Mouse (Mus musculus): ENCODE data around the gene Xpo4. TPM values are rescaled to one million over a fixed set of nuclear protein-coding genes. Genes with fewer than 3 reads are reported as not detected.
A peak's percentile ranks its signal among the peaks of the same experiment; 100 is the strongest.

Gene Xpo4
- polyA plus RNA-seq, 1 experiment from 2014 or later = 10.5 TPM

GRCm38 (mm10) chr14:57565626-57566025, 99.6 kb downstream of the Xpo4 start:
- Histone ChIP-seq H3K9me3 (replicated peaks; ENCODE audit: control insufficient read depth, low read length, poor library complexity, severe bottlenecking) (no peaks in the 10 kb centered on the region), H3K9ac (ENCODE audit: low read depth, low read length) (no peak overlapping the region), H3K27me3 (ENCODE audit: control insufficient read depth, insufficient read depth, low read depth, low read length) (no peaks in the 10 kb centered on the region), H3K27ac (ENCODE audit: low read length) (no peak overlapping the region), H3K36me3 (ENCODE audit: control insufficient read depth, insufficient read depth, low read length) (no peaks in the 10 kb centered on the region), H3K4me1 (ENCODE audit: control insufficient read depth, insufficient read depth, low read length) (peaks cover 1% of the 10 kb centered on the region), H3K4me2 (ENCODE audit: low read length) (no peak overlapping the region), H3K4me3 (ENCODE audit: low read depth, low read length) (no peak overlapping the region)
- WGBS = 95% methylated on average over 6 of the region's 6 CpGs
- no peak for ATAC-seq

DNA sequence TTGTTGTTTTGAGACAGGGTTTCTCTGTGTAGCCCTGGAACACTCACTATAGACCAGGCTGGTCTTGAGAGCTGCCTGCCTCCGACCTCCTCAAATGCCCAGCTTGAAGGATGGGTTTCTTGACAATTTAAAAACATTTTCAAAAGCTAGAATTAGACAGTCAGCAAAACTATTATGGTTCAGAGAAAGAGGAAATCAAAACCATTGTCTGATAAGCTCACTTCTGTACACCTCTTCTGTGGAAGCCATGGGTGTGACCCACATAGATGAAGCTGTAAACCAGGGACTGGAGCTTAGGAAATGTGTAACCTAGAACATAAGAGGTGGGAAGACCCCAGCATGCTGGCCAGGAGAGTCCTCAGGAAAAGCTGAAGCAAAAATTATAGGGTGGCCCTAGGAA, 108.3 kb downstream of the Xpo4 start:
- H3K4me2 ChIP-seq (ENCODE audit: low read length) = no peak overlapping the region
- no peaks in the 10 kb centered on the region for H3K36me3 ChIP-seq (ENCODE audit: control insufficient read depth, insufficient read depth, low read length)
- H3K27me3 ChIP-seq (ENCODE audit: control insufficient read depth, insufficient read depth, low read depth, low read length) = no peaks in the 10 kb centered on the region
- no peaks in the 10 kb centered on the region for H3K9me3 ChIP-seq (replicated peaks; ENCODE audit: control insufficient read depth, low read length, poor library complexity, severe bottlenecking)
- 97% methylated on average over 1 of the region's 1 CpGs for WGBS
- no peaks in the 10 kb centered on the region for H3K4me1 ChIP-seq (ENCODE audit: control insufficient read depth, insufficient read depth, low read length)
- no peak for ATAC-seq
- no peak overlapping the region for H3K4me3 ChIP-seq (ENCODE audit: low read depth, low read length)
- H3K27ac ChIP-seq (ENCODE audit: low read length) = no peak overlapping the region
- H3K9ac ChIP-seq (ENCODE audit: low read depth, low read length) = no peak overlapping the region

- no peak overlapping the region for H3K4me2 ChIP-seq (ENCODE audit: low read length)
- no peaks in the 10 kb centered on the region for H3K36me3 ChIP-seq (ENCODE audit: control insufficient read depth, insufficient read depth, low read length)
- H3K4me3 ChIP-seq (ENCODE audit: low read depth, low read length) = no peak overlapping the region
- WGBS = 88% methylated on average over 7 of the region's 7 CpGs
- ATAC-seq = no peak
- no peaks in the 10 kb centered on the region for H3K4me1 ChIP-seq (ENCODE audit: control insufficient read depth, insufficient read depth, low read length)
- no peaks in the 10 kb centered on the region for H3K9me3 ChIP-seq (replicated peaks; ENCODE audit: control insufficient read depth, low read length, poor library complexity, severe bottlenecking)
- H3K9ac ChIP-seq (ENCODE audit: low read depth, low read length) = no peak overlapping the region
- H3K27ac ChIP-seq (ENCODE audit: low read length) = no peak overlapping the region
- no peaks in the 10 kb centered on the region for H3K27me3 ChIP-seq (ENCODE audit: control insufficient read depth, insufficient read depth, low read depth, low read length)
Observed at GRCm38 (mm10) chr14:57555471-57556070, 109.7 kb downstream of the Xpo4 start.

- Histone ChIP-seq H3K36me3 (ENCODE audit: control insufficient read depth, insufficient read depth, low read length) (peaks cover 3% of the 10 kb centered on the region; the same call in 1 of the 2 replicates), H3K27me3 (ENCODE audit: control insufficient read depth, insufficient read depth, low read depth, low read length) (no peaks in the 10 kb centered on the region), H3K4me2 (ENCODE audit: low read length) (no peak overlapping the region), H3K27ac (ENCODE audit: low read length) (no peak overlapping the region), H3K4me1 (ENCODE audit: control insufficient read depth, insufficient read depth, low read length) (no peaks in the 10 kb centered on the region), H3K4me3 (ENCODE audit: low read depth, low read length) (no peak overlapping the region), H3K9me3 (replicated peaks; ENCODE audit: control insufficient read depth, low read length, poor library complexity, severe bottlenecking) (no peaks in the 10 kb centered on the region), H3K9ac (ENCODE audit: low read depth, low read length) (no peak overlapping the region)
- whole genome bisulfite sequencing = 94% methylated on average over 5 of the region's 5 CpGs
- no peak for ATAC-seq
Observed at GRCm38 (mm10) chr14:57554434-57554833, 110.8 kb downstream of the Xpo4 start.

DNA sequence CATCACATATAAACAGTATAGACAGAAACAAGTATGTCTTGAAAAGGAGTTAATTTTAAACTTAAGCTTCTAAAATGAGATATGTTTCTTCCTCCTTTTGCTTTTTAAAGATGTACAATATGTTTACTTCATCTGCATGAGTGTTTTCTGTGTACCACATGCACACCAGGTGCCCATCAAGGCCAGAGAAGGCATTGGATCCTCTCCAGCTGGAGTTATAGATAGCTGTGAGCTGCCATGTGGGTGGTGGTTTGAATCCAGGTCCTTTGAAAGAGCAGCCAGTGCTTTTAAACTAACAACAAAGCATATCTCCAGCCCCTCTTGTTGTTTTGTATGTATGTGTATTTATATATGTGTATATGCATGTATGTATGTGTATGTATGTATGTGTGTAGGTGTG, 112.3 kb downstream of the Xpo4 start:
- no peaks in the 10 kb centered on the region for H3K4me1 ChIP-seq (ENCODE audit: control insufficient read depth, insufficient read depth, low read length)
- H3K9ac ChIP-seq (ENCODE audit: low read depth, low read length) = no peak overlapping the region
- H3K27ac ChIP-seq (ENCODE audit: low read length) = no peak overlapping the region
- no peaks in the 10 kb centered on the region for H3K9me3 ChIP-seq (replicated peaks; ENCODE audit: control insufficient read depth, low read length, poor library complexity, severe bottlenecking)
- peaks cover 6% of the 10 kb centered on the region for H3K36me3 ChIP-seq (ENCODE audit: control insufficient read depth, insufficient read depth, low read length)
- no peak overlapping the region for H3K4me3 ChIP-seq (ENCODE audit: low read depth, low read length)
- H3K27me3 ChIP-seq (ENCODE audit: control insufficient read depth, insufficient read depth, low read depth, low read length) = no peaks in the 10 kb centered on the region
- no peak for ATAC-seq
- H3K4me2 ChIP-seq (ENCODE audit: low read length) = no peak overlapping the region

- no peaks in the 10 kb centered on the region for H3K4me1 ChIP-seq (ENCODE audit: control insufficient read depth, insufficient read depth, low read length)
- H3K27me3 ChIP-seq (ENCODE audit: control insufficient read depth, insufficient read depth, low read depth, low read length) = no peaks in the 10 kb centered on the region
- H3K36me3 ChIP-seq (ENCODE audit: control insufficient read depth, insufficient read depth, low read length) = peaks cover 8% of the 10 kb centered on the region
- 94% methylated on average over 5 of the region's 5 CpGs for WGBS
- H3K27ac ChIP-seq (ENCODE audit: low read length) = no peak overlapping the region
- no peak for ATAC-seq
- H3K4me3 ChIP-seq (ENCODE audit: low read depth, low read length) = no peak overlapping the region
- no peak overlapping the region for H3K9ac ChIP-seq (ENCODE audit: low read depth, low read length)
- no peaks in the 10 kb centered on the region for H3K9me3 ChIP-seq (replicated peaks; ENCODE audit: control insufficient read depth, low read length, poor library complexity, severe bottlenecking)
- no peak overlapping the region for H3K4me2 ChIP-seq (ENCODE audit: low read length)
Observed at GRCm38 (mm10) chr14:57547062-57547461, 118.2 kb downstream of the Xpo4 start.

DNA sequence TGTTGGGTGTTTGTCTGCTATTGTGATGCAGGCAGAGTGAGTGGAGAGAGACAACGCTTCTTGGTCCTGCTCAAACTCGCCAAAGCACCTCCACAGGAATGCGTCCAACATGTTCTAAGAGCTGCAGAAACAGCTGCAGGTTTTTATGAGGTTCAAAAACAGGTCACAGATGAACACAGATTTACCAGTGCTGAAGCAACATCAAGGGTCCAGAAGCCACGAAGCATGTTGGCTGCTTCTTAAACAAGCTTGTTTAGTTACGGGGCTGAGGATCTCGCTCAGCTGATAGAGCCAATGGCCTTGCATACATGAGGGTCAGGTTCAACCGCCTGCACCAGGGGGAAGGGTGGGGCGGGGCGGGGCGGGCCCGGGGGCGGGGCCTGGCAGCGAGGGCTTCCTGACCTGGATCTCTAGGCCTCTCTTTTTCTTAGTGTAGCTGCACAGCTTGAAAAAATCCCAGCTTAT, 118.6 kb downstream of the Xpo4 start:
- Histone ChIP-seq H3K4me2 (ENCODE audit: low read length) (no peak overlapping the region), H3K27me3 (ENCODE audit: control insufficient read depth, insufficient read depth, low read depth, low read length) (no peaks in the 10 kb centered on the region), H3K9me3 (replicated peaks; ENCODE audit: control insufficient read depth, low read length, poor library complexity, severe bottlenecking) (peaks cover 1% of the 10 kb centered on the region; the same call in 1 of the 2 replicates), H3K27ac (ENCODE audit: low read length) (no peak overlapping the region), H3K9ac (ENCODE audit: low read depth, low read length) (no peak overlapping the region), H3K4me1 (ENCODE audit: control insufficient read depth, insufficient read depth, low read length) (no peaks in the 10 kb centered on the region), H3K4me3 (ENCODE audit: low read depth, low read length) (no peak overlapping the region), H3K36me3 (ENCODE audit: control insufficient read depth, insufficient read depth, low read length) (peaks cover 8% of the 10 kb centered on the region)
- no peak for ATAC-seq
- WGBS = 27% methylated on average over 13 of the region's 13 CpGs

DNA sequence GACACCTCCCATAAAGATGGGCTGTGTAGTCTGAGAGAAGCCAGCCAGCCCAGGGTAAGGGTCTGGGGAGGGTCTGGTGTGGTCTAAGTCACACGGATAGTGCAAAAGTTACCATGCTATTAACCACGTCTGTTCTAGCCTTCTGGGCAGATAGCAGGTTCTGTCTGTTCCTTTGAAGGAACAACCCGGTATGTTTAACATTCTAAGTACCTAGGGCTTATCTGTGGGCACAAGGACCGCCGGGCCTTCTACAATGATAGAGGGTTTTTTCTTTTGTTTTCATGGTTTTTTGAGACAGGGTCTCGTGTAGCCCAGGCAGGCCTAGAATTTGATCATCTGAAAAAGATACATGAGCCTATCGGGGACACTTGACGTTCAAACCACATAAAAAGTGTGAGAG, 119.1 kb downstream of the Xpo4 start:
- Histone ChIP-seq H3K4me3 (ENCODE audit: low read depth, low read length) (no peak overlapping the region), H3K9me3 (replicated peaks; ENCODE audit: control insufficient read depth, low read length, poor library complexity, severe bottlenecking) (peaks cover 3% of the 10 kb centered on the region; the same call in 1 of the 2 replicates), H3K9ac (ENCODE audit: low read depth, low read length) (no peak overlapping the region), H3K4me1 (ENCODE audit: control insufficient read depth, insufficient read depth, low read length) (no peaks in the 10 kb centered on the region), H3K36me3 (ENCODE audit: control insufficient read depth, insufficient read depth, low read length) (peaks cover 8% of the 10 kb centered on the region), H3K27me3 (ENCODE audit: control insufficient read depth, insufficient read depth, low read depth, low read length) (no peaks in the 10 kb centered on the region), H3K4me2 (ENCODE audit: low read length) (no peak overlapping the region), H3K27ac (ENCODE audit: low read length) (no peak overlapping the region)
- WGBS = 86% methylated on average over 8 of the region's 8 CpGs
- no peak for ATAC-seq

DNA sequence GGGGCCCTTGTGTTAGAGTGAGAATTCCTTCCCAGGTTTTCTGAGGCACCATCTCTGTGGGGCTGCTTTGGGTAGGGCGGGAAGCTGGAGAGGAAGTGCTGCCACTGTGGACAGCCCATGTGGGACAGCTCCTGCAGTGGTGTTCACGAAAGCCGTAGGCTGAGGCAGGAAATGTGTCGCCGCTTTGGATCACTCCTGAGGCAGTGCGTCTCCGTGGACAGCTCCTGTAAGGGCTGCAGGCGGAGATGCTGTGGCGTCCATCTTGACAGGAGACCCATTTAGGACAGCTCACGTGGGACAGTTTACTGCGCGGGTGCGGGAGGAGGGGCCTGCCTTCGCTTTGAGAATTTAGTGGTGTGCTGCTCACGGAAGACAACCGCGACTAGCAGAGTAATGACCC, 119.7 kb downstream of the Xpo4 start:
- ATAC-seq = peak; percentile 12; the same call in 1 of the 2 replicates
- no peak overlapping the region for H3K9ac ChIP-seq (ENCODE audit: low read depth, low read length)
- peaks cover 3% of the 10 kb centered on the region; the same call in 1 of the 2 replicates for H3K9me3 ChIP-seq (replicated peaks; ENCODE audit: control insufficient read depth, low read length, poor library complexity, severe bottlenecking)
- H3K36me3 ChIP-seq (ENCODE audit: control insufficient read depth, insufficient read depth, low read length) = peaks cover 8% of the 10 kb centered on the region
- no peak overlapping the region for H3K27ac ChIP-seq (ENCODE audit: low read length)
- no peak overlapping the region for H3K4me3 ChIP-seq (ENCODE audit: low read depth, low read length)
- no peak overlapping the region for H3K4me2 ChIP-seq (ENCODE audit: low read length)
- whole genome bisulfite sequencing = 87% methylated on average over 17 of the region's 17 CpGs
- H3K4me1 ChIP-seq (ENCODE audit: control insufficient read depth, insufficient read depth, low read length) = no peaks in the 10 kb centered on the region
- H3K27me3 ChIP-seq (ENCODE audit: control insufficient read depth, insufficient read depth, low read depth, low read length) = no peaks in the 10 kb centered on the region
